Mouse (Mus musculus) E14TG2a.4 (cell line): ENCODE measurements around the gene Slc1a7.
A peak's percentile ranks its signal among the peaks of the same experiment; 100 is the strongest.

Experiments
- H3K27me3 ChIP-seq: 2 replicates; pipeline ENCODE4 v1.6.1; 2014; ENCODE audit warnings: low read length, control low read depth; ENCODE audit not compliant: insufficient read depth
- H3K36me3 ChIP-seq: 2 replicates; pipeline ENCODE4 v1.6.1; 2014; ENCODE audit warnings: low read length, control low read depth; ENCODE audit not compliant: insufficient read depth
- H3K4me1 ChIP-seq: replicated peaks from 2 replicates; pipeline ENCODE4 v1.6.1; 2014; ENCODE audit warnings: low read depth, low read length, control low read depth
- H3K4me3 ChIP-seq: replicated peaks from 2 replicates; pipeline ENCODE4 v1.5.1; 2014; ENCODE audit warnings: mild to moderate bottlenecking, low read length
- H3K9me3 ChIP-seq: 2 replicates; pipeline ENCODE4 v1.6.1; 2014; ENCODE audit warnings: low read length, control low read depth
- CTCF ChIP-seq: conservative IDR thresholded peaks from 2 replicates; pipeline ENCODE4 v1.5.1; 2014; ENCODE audit warnings: low read length
- NANOG ChIP-seq: IDR thresholded peaks from 2 replicates; pipeline ENCODE4 v1.6.1; 2014; ENCODE audit warnings: borderline replicate concordance, low read length, mixed read lengths
- POU5F1 ChIP-seq: IDR thresholded peaks from 2 replicates; pipeline ENCODE4 v1.6.1; 2014; ENCODE audit warnings: low read length, borderline replicate concordance

The Slc1a7 gene

DNA sequence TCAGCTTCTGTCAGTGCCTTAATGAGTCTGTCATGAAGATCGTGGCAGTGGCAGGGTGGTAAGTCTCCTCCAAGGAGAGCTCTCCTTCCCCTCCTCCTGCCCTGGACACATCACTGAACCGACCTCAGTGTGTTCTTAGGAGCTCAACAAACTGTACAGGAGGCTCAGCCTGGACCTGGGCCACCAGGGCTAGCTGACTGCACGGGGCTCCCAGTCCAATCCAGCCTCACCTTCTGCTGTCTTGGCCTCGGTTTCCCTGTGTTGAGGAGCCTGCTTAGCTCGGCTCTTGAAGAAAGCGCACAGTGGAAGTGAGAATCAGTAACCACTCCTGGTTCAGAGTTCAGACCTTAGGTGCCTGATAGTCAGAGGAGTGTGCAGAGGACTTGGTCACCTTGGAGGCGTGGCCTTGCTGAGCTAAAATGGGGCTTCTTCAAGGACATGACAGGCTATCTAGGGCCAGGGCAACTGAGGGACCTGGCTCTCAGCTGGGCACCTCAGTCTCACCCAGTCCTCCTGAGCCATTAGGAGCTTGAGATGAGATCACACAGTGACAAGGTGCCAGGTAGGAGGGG lies 39.5 kb downstream of the Slc1a7 start:
- TF ChIP-seq CTCF (no peak), NANOG (no peak)
- no peak overlapping the region for H3K4me3 ChIP-seq
- no peaks in the 10 kb centered on the region for H3K4me1 ChIP-seq
- H3K36me3 ChIP-seq, result no peaks in the 10 kb centered on the region
- H3K27me3 ChIP-seq, result peaks cover 18% of the 10 kb centered on the region
- H3K9me3 ChIP-seq, result no peaks in the 10 kb centered on the region

GRCm38 (mm10) chr4:108008541-108008940 lies 40.4 kb downstream of the Slc1a7 start:
- TF ChIP-seq NANOG (no peak), CTCF (no peak), POU5F1 (no peak)
- H3K4me1 ChIP-seq, result no peaks in the 10 kb centered on the region
- peaks cover 18% of the 10 kb centered on the region for H3K27me3 ChIP-seq
- H3K36me3 ChIP-seq, result no peaks in the 10 kb centered on the region
- no peak overlapping the region for H3K4me3 ChIP-seq
- H3K9me3 ChIP-seq, result no peaks in the 10 kb centered on the region

GRCm38 (mm10) chr4:108014466-108014865 lies 46.3 kb downstream of the Slc1a7 start:
- peaks cover 7% of the 10 kb centered on the region for H3K4me1 ChIP-seq
- H3K36me3 ChIP-seq, result no peaks in the 10 kb centered on the region
- no peaks in the 10 kb centered on the region; the same call in 1 of the 2 replicates for H3K27me3 ChIP-seq
- no peak overlapping the region for H3K4me3 ChIP-seq
- no peaks in the 10 kb centered on the region for H3K9me3 ChIP-seq
- TF ChIP-seq POU5F1 (no peak), CTCF (no peak), NANOG (no peak)

- H3K36me3 ChIP-seq, result no peaks in the 10 kb centered on the region
- H3K4me1 ChIP-seq, result peaks cover 7% of the 10 kb centered on the region
- H3K4me3 ChIP-seq, result no peak overlapping the region
- TF ChIP-seq NANOG (no peak), CTCF (peak; percentile 29; the same call in 1 of the 2 replicates), POU5F1 (no peak)
- H3K9me3 ChIP-seq, result no peaks in the 10 kb centered on the region
- H3K27me3 ChIP-seq, result no peaks in the 10 kb centered on the region; the same call in 1 of the 2 replicates
These were observed 47.1 kb downstream of the Slc1a7 start for GRCm38 (mm10) chr4:108015067-108015765.

DNA sequence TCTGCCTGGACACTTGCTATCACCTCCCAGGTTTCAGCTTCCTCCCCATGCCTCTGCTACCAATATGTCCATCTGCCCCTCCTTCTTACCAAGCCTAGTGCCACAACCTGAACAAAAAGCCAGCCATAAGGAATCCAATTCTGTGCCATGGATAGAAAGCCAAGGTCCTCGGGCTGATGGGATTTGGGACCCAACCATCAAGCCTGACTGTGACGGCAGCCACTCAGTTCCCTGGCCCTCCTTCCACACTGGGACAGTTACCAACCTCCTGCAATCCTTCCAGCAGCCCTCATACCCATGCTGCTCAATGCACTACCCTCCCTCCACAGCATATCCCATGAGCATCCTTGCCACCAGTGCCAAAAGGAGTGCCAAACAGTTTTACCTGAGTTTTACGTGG lies 48.2 kb downstream of the Slc1a7 start:
- peaks cover 10% of the 10 kb centered on the region for H3K4me1 ChIP-seq
- no peak for TF ChIP-seq NANOG
- TF ChIP-seq CTCF, result no peak
- no peak for TF ChIP-seq POU5F1
- no peak overlapping the region for H3K4me3 ChIP-seq
- no peaks in the 10 kb centered on the region; the same call in 1 of the 2 replicates for H3K27me3 ChIP-seq
- no peaks in the 10 kb centered on the region for H3K36me3 ChIP-seq
- no peaks in the 10 kb centered on the region for H3K9me3 ChIP-seq

- no peaks in the 10 kb centered on the region for H3K9me3 ChIP-seq
- peaks cover 21% of the 10 kb centered on the region for H3K4me1 ChIP-seq
- peaks cover 7% of the 10 kb centered on the region; the same call in 1 of the 2 replicates for H3K27me3 ChIP-seq
- TF ChIP-seq NANOG (no peak), CTCF (no peak), POU5F1 (no peak)
- H3K4me3 ChIP-seq, result no peak overlapping the region
- H3K36me3 ChIP-seq, result no peaks in the 10 kb centered on the region
These were observed 49.7 kb downstream of the Slc1a7 start for GRCm38 (mm10) chr4:108017839-108018238.

GRCm38 (mm10) chr4:108018241-108018923 lies 50.2 kb downstream of the Slc1a7 start:
- no peaks in the 10 kb centered on the region for H3K36me3 ChIP-seq
- TF ChIP-seq NANOG (no peak), POU5F1 (no peak), CTCF (no peak)
- no peak overlapping the region for H3K4me3 ChIP-seq

More at GRCm38 (mm10) chr4:108018241-108018923, 50.2 kb downstream of the Slc1a7 start:
- Histone ChIP-seq H3K4me1 (peaks cover 21% of the 10 kb centered on the region), H3K9me3 (no peaks in the 10 kb centered on the region), H3K27me3 (peaks cover 9% of the 10 kb centered on the region; the same call in 1 of the 2 replicates)
